Mouse (Mus musculus) neural tube, embryonic 12.5 days (tissue): ENCODE results near the gene Cep112. TPM values are rescaled to one million over a fixed set of nuclear protein-coding genes. Genes with fewer than 3 reads are reported as not detected.
A peak's percentile ranks its signal among the peaks of the same experiment; 100 is the strongest.

Experiments
- ATAC-seq: fragments of 200-750 bp; cut with Nextera tagmentation; 2 replicates; pipeline ENCODE4 v1.8.0; 2017; ENCODE audit warnings: low read depth, mild to moderate bottlenecking, moderate TSS enrichment, moderate library complexity; ENCODE audit not compliant: low FRiP score
- H3K27ac ChIP-seq: fragments of 300-500 bp; sonication (generic); 2 replicates; pipeline ENCODE4 v1.5.1; 2016
- H3K27me3 ChIP-seq: fragments of 300-500 bp; sonication (generic); replicated peaks from 2 replicates; pipeline ENCODE4 v1.6.1; 2016; ENCODE audit warnings: mild to moderate bottlenecking
- H3K36me3 ChIP-seq: fragments of 300-500 bp; sonication (generic); 2 replicates; pipeline ENCODE4 v1.6.1; 2016; ENCODE audit warnings: mild to moderate bottlenecking
- H3K4me1 ChIP-seq: fragments of 300-500 bp; sonication (generic); 2 replicates; pipeline ENCODE4 v1.6.1; 2016
- H3K4me2 ChIP-seq: fragments of 300-500 bp; sonication (generic); replicated peaks from 2 replicates; pipeline ENCODE4 v1.6.1; 2016; ENCODE audit warnings: mild to moderate bottlenecking
- H3K4me3 ChIP-seq: fragments of 300-500 bp; sonication (generic); 2 replicates; pipeline ENCODE4 v1.5.1; 2016
- H3K9ac ChIP-seq: fragments of 300-500 bp; sonication (generic); 2 replicates; pipeline ENCODE4 v1.6.1; 2016; ENCODE audit warnings: mild to moderate bottlenecking
- H3K9me3 ChIP-seq: fragments of 300-500 bp; sonication (generic); 2 replicates; pipeline ENCODE4 v1.6.1; 2016; ENCODE audit warnings: mild to moderate bottlenecking
- WGBS: fragments of 180-500 bp; shearing (Covaris S2); methylation state at CpG from one replicate; pipeline ENCODE4 v1.1.7; 2016; 5-methylcytosine and 5-hydroxymethylcytosine counted together
- polyA plus RNA-seq: library from polyadenylated mRNA; unstranded; fragments of >200 nt; fragmentation: Nextera tagmentation; extraction: Ambion mirVana; gene quantifications from 2 replicates; pipeline ENCODE4 v1.2.1, GENCODE M21; 2016

Cep112 gene
- polyA plus RNA-seq, result 9.8 and 10.7 TPM in 2 replicates

- Histone ChIP-seq H3K27me3 (peaks cover 5% of the 10 kb centered on the region; the same call in 1 of the 2 replicates), H3K9ac (peak within 1 kb of the TSS; percentile 72), H3K4me1 (0 out of 2 replicates have a peak, but pooled peaks cover 11% of the 10 kb centered on the region), H3K9me3 (no peaks in the 10 kb centered on the region), H3K4me2 (peak within 1 kb of the TSS; percentile 74), H3K36me3 (no peaks in the 10 kb centered on the region), H3K4me3 (peak within 1 kb of the TSS; percentile 64), H3K27ac (no peak within 1 kb of the TSS)
- ATAC-seq, result peak; percentile 96
- under 1% methylated on average over 61 of the region's 61 CpGs for WGBS
Measured at GRCm38 (mm10) chr11:108424889-108425591, at the start of gene Cep112. Gene Cep112, plus strand, starts transcription at chr11:108425192.

DNA sequence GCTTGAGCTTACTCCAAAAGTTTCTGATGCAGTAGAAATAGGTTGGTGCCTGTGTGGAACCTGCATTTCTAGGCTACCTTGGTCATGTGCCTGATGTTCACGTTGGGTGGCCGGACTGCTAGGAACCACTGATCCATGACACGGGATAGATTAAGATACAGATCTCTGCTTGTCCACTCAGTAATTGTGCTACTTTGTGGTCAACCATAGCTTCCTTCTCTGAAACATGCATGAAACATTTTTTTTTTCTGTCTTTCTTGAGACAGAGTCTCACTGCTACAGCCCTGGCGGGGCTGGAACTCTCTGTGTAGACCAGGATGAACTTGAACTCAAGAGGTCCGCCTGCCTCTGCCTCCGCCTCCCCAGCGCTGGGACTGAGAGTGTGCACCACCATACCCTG is 48.2 kb upstream of the Cep112 start:
- WGBS, result 96% methylated on average over 7 of the region's 7 CpGs
- Histone ChIP-seq H3K4me3 (no peak overlapping the region), H3K27ac (no peak overlapping the region), H3K4me1 (no peaks in the 10 kb centered on the region), H3K9me3 (no peaks in the 10 kb centered on the region), H3K4me2 (no peak overlapping the region), H3K27me3 (no peaks in the 10 kb centered on the region), H3K36me3 (no peaks in the 10 kb centered on the region), H3K9ac (no peak overlapping the region)
- ATAC-seq, result no peak

- Histone ChIP-seq H3K4me3 (no peak overlapping the region), H3K27me3 (no peaks in the 10 kb centered on the region), H3K9me3 (no peaks in the 10 kb centered on the region), H3K36me3 (no peaks in the 10 kb centered on the region), H3K4me2 (no peak overlapping the region), H3K9ac (no peak overlapping the region), H3K27ac (no peak overlapping the region), H3K4me1 (no peaks in the 10 kb centered on the region)
- WGBS, result 42% methylated on average over 19 of the region's 19 CpGs
- peak; percentile 56; the same call in 1 of the 2 replicates for ATAC-seq
Measured at GRCm38 (mm10) chr11:108377680-108378362, 47.2 kb upstream of the Cep112 start.

GRCm38 (mm10) chr11:108378363-108378751 is 46.6 kb upstream of the Cep112 start:
- H3K9me3 ChIP-seq, result no peaks in the 10 kb centered on the region
- no peak for ATAC-seq
- WGBS, result 92% methylated on average over 4 of the region's 4 CpGs
- H3K36me3 ChIP-seq, result no peaks in the 10 kb centered on the region
- no peaks in the 10 kb centered on the region for H3K27me3 ChIP-seq
- no peaks in the 10 kb centered on the region for H3K4me1 ChIP-seq
- no peak overlapping the region for H3K4me3 ChIP-seq
- H3K27ac ChIP-seq, result no peak overlapping the region
- H3K4me2 ChIP-seq, result no peak overlapping the region
- H3K9ac ChIP-seq, result no peak overlapping the region

- 78% methylated on average over 3 of the region's 3 CpGs for WGBS
- no peaks in the 10 kb centered on the region for H3K4me1 ChIP-seq
- ATAC-seq, result no peak
- no peaks in the 10 kb centered on the region for H3K9me3 ChIP-seq
- H3K4me3 ChIP-seq, result no peak overlapping the region
- no peaks in the 10 kb centered on the region for H3K27me3 ChIP-seq
- H3K27ac ChIP-seq, result no peak overlapping the region
- H3K4me2 ChIP-seq, result no peak overlapping the region
- no peaks in the 10 kb centered on the region for H3K36me3 ChIP-seq
- H3K9ac ChIP-seq, result no peak overlapping the region
Measured at GRCm38 (mm10) chr11:108382664-108383063, 42.3 kb upstream of the Cep112 start.

DNA sequence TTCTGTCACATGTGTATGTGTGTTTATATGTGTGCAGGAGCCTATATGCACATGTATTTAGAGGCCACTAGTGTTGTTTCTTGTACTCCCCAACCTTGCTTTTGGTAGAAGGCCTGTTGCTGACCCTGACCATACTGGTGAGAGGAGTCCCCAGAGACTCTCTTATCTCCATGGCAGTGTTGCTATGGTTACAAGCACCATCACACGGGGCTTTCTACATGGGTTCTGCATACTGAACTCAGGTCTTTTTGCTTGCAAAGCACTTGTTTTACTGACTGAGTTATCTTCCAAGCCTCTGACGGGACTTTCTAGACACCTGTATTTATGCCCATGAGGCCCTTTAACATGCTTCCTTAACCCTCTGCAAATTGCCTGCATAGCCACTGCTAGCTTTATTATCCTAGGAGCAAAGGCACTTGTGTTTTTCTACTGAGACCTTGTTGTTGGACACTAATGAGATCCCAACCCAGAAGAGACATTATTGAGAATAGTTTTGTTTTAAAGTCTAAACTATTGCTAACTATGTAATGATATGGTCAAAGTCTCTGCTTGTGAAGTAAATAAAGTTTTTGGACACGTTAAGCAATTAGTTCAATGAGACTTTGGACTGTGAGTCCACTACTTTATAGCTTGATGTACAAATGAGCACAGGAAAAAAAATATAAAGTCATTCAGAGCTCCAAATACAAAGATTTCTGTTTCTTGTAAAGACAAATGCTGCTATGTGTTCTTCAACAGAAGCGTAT is 39.9 kb upstream of the Cep112 start:
- 55% methylated on average over 4 of the region's 4 CpGs for WGBS
- no peaks in the 10 kb centered on the region for H3K4me1 ChIP-seq
- H3K9me3 ChIP-seq, result no peaks in the 10 kb centered on the region
- H3K4me2 ChIP-seq, result no peak overlapping the region
- H3K27me3 ChIP-seq, result no peaks in the 10 kb centered on the region
- H3K4me3 ChIP-seq, result no peak overlapping the region
- H3K36me3 ChIP-seq, result no peaks in the 10 kb centered on the region
- no peak overlapping the region for H3K27ac ChIP-seq
- H3K9ac ChIP-seq, result no peak overlapping the region
- no peak for ATAC-seq

GRCm38 (mm10) chr11:108385666-108386024 is 39.3 kb upstream of the Cep112 start:
- Histone ChIP-seq H3K4me2 (no peak overlapping the region), H3K9ac (no peak overlapping the region), H3K4me1 (no peaks in the 10 kb centered on the region), H3K36me3 (no peaks in the 10 kb centered on the region), H3K27ac (no peak overlapping the region), H3K9me3 (no peaks in the 10 kb centered on the region), H3K27me3 (no peaks in the 10 kb centered on the region), H3K4me3 (no peak overlapping the region)
- WGBS, result 88% methylated on average over 1 of the region's 1 CpGs
- ATAC-seq, result no peak

DNA sequence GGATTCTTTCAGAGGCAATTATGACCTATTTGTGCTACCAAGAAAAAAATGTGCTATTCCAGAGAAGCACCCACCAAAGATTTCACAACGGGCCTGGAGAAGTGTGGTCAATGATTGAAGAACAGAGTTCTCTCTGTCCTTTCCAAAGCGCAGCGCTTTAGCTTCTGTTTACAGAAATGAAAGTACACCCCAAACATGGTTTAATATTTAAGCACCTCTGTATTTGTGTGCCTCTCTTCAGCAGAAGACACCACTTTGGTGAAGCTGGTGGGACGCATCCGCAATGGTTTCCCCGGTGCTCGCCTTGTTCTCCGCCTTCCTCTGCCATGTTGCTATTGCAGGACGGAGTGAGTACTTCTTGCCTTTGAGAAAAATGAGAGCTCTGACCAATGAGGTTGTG is 29.9 kb upstream of the Cep112 start:
- no peak for ATAC-seq
- Histone ChIP-seq H3K4me3 (no peak overlapping the region), H3K9me3 (no peaks in the 10 kb centered on the region), H3K4me1 (no peaks in the 10 kb centered on the region), H3K27ac (no peak overlapping the region), H3K27me3 (no peaks in the 10 kb centered on the region), H3K4me2 (no peak overlapping the region), H3K36me3 (no peaks in the 10 kb centered on the region), H3K9ac (no peak overlapping the region)
- WGBS, result 94% methylated on average over 9 of the region's 9 CpGs

GRCm38 (mm10) chr11:108396076-108396829 is 28.7 kb upstream of the Cep112 start:
- Histone ChIP-seq H3K4me2 (no peak overlapping the region), H3K9me3 (no peaks in the 10 kb centered on the region), H3K4me1 (no peaks in the 10 kb centered on the region), H3K36me3 (no peaks in the 10 kb centered on the region), H3K27me3 (no peaks in the 10 kb centered on the region), H3K9ac (no peak overlapping the region), H3K4me3 (no peak overlapping the region), H3K27ac (no peak overlapping the region)
- no peak for ATAC-seq
- 93% methylated on average over 7 of the region's 7 CpGs for WGBS

DNA sequence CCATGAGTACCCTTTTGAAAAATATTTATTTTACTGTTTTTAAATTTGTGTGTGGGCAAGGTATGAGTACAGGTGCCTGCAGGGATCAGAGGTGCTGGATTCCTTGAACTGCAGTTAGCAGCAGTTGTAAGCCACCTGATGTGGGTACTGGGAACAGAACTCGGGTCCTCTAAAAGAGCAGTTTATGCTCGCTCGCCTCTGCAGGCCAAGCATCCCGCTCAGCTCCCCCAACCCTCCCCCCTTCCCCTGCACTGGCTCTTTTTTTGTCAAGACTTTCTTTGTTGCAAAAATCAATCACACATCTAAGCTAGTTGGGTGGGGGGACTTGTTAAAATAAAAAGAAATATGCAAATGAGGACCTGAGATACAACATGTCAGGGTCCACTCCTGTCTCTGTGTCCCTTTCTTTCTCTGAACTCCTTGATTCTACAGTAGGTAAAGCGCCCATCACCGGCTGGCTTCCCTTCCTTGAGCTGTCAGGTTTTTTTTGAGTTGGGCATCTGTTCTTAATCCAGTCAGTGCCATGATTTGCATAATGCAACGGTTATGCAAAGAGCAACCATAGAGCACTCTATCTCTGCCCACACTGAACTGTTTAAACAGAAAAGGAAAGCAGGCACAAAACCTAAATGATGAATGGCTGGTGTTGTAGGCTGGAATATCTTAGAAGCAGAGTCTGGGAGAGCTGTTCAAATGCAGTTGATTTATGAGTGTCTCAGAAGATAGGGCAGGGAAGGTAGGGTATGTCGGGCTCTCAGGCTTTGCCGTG is 14.9 kb upstream of the Cep112 start:
- no peak for ATAC-seq
- Histone ChIP-seq H3K9ac (no peak overlapping the region), H3K27me3 (no peaks in the 10 kb centered on the region), H3K9me3 (no peaks in the 10 kb centered on the region), H3K4me1 (no peaks in the 10 kb centered on the region), H3K4me3 (no peak overlapping the region), H3K4me2 (no peak overlapping the region), H3K36me3 (no peaks in the 10 kb centered on the region), H3K27ac (no peak overlapping the region)
- 61% methylated on average over 8 of the region's 9 CpGs for WGBS

- Histone ChIP-seq H3K4me1 (no peaks in the 10 kb centered on the region), H3K4me2 (no peak overlapping the region), H3K27ac (no peak overlapping the region), H3K9me3 (no peaks in the 10 kb centered on the region), H3K4me3 (no peak overlapping the region), H3K36me3 (no peaks in the 10 kb centered on the region), H3K9ac (no peak overlapping the region), H3K27me3 (no peaks in the 10 kb centered on the region)
- 90% methylated on average over 1 of the region's 1 CpGs for WGBS
- ATAC-seq, result no peak
Measured at GRCm38 (mm10) chr11:108416360-108416759, 8.6 kb upstream of the Cep112 start.
